Mouse (Mus musculus) left cerebral cortex, postnatal 10 days (tissue): Measurements from ENCODE around the gene Ankrd27. TPM values are rescaled to one million over a fixed set of nuclear protein-coding genes. Genes with fewer than 3 reads are reported as not detected.

Source experiments
- DNase-seq, 2 experiments: peaks; one replicate each; pipeline ENCODE4 v3.0.0; 2021 to 2022; ENCODE audit warnings: low spot score in 2 of 2, mixed read lengths in 1 of 2; ENCODE audit errors: extremely low spot score in 1 of 2
- intact Hi-C: fragments of 180-260 bp; cut with DNase I; formaldehyde crosslinking; loops from one replicate; pipeline ENCODE4 v1.15.1; 2025
- total RNA-seq, 2 experiments: library from RNA; stranded (reverse); gene quantifications; 2 replicates each; pipeline ENCODE4 v1.2.3; 2021

Ankrd27 gene
- total RNA-seq, 2 experiments from 2014 or later: 42.8 to 50.3 TPM

DNA sequence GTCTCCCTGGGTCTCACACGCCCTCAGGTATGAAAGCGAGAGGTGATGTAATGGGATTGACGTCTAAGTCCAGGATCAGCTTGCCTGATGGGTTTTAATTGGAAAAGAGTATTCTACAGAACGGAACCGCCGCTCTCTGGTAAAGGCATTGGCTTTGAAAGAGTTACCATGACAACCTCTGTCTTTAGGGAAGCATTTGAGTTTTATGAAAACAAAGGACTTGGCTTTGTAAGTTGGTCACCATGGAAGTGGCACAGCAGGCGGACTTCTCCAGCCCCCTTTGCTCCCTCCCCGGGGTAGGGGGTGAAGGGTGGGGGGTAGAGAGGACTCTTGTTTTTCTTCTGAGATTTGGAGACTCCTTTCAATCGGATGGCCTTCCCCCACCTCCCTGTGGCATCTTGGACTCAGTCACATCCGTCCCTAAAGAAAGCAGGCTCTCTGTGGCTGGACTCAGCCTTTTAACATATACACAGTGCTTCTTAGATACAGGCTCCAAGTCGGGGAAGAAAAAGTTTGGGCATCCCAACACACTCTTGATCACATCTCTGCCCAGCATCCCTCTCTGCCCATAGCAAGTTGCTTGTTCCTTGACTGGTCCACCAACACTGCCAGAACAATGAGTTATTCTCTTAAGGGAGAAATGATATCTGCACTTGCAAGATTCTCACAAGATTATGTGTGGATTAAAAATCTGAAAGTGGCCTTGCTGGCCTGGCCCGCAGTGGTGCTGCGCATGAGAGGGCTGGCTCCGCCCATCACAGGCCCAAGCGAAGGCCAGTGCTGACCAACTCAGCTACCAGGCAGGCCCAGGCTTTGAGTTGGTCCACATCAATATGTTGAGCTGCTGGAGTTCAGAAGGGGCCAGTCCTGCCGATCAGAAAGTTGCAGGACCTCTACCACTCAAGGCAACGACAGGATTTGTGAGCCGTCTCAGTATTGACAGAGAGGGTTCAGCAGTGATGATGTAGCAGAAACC is 82.3 kb downstream of the Ankrd27 start:
- peak in 1 of 2 experiments; percentile 42 for DNase-seq
- intact Hi-C loops: no loop called here

DNA sequence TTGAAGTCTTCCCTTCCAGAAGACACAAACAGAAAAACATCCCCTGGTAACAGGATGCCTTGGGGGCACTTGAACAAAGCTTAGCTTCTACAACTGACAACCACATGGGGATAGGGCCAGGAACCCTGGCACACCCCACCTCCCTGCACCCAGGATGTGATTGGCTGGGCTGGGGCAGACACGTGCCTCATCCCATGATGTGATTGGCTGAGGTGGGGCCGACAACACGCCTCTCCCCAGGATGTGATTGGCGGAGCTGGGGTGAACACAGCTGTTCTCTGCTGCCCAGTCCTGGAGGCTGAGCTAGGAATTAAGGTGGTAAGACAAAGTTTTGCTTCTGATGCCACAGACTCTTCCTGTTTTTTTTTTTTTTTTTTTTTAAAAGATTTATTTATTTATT is 92.9 kb downstream of the Ankrd27 start:
- no peak for DNase-seq
- intact Hi-C loops: no loop called here

DNA sequence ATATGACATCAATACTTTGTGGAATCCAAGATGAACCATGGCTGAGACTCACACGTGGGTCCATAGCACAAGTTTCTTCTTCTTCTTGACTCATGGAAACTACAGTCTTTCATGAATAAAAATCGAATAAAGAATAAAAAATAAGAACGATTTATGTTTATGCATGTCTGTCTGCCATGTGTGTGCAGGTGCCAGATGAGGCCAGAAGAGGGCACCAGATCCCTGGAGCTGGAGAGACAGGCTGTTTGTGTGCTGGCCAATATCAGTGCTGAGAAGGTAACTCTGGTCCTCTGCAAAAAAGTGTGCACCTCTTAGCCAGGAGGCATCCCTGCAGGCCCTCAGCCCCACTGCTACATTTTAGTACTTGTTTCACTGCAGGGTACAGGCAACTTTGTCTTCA is 95.5 kb downstream of the Ankrd27 start:
- intact Hi-C loops: no loop called here
- DNase-seq: no peak

DNA sequence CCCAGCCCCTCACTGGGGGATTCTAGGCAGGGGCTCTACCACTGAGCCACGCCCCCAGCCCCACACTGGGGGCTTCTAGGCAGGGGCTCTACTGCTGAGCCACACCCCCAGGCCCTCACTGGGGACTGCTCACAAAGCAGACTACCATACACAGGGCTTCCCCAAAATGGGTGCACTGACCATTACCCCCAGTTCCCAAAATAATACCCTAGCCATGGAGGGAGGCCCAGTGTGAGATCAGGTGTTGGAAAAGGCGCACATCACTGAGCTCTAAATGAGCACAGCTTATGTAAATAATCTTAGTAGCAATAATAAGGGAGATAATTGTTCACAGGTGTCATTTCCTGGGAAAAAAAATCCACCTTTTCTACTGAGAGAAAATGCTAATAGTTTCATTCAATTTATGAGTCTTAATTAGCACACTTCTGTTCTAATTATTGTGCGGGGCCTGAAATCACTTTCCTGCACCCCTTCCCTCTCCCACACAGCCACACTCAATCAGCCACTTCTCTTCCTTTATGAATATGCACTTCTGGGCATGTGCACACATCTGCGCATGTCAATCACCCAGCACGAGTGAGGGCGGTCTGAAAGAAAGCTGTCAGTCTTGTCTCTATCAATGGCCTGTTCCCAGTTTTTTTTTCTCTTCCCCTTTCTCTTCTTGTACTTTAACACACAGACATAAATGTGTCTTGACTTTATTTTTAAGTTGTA is 97.5 kb downstream of the Ankrd27 start:
- intact Hi-C loops: no loop called here
- no peak for DNase-seq

DNA sequence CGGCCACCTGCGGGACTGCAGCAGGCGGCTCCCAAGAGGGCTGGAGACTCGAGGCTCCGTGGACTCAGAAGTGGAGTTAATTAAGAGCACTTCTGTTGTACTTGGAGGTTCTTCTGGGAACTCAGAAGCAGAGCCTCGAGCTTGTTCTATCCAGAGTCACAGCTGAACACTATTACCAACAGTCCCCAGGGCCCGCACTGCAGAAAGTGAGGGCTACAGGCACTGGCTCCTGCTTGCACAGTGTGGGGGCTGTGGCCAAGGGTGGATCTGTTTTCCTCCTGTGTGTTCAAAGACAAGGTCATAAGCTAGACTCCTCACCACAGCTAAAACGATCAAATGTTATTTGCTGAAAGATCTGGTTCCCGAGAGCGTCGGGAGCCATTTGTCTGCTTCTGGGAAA is 100.2 kb downstream of the Ankrd27 start:
- no peak for DNase-seq
- intact Hi-C loops: loop anchor here (5.0 kb wide), 1 partner anchor 66 kb away; the partner anchor contains the start of gene Dpy19l3

DNA sequence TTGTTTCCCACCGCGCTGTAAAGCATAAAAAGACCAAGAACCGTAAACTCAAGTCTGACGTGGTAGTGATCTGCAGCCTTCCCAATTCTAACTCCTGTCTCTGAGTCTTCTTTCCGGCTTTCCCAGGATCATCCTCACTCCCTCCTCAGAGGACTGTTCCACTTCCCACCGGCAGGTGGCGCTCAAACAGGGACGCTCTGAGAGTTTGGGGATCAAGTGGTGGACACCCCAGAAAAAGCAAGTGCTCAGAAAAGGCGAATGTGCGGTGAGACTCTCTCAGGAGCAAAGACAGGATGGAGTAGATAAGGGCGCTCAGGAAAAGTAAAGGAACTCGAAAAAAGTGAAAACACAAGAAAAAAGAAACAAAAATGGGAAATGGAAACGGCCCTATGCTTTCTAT is 100.7 kb downstream of the Ankrd27 start:
- intact Hi-C loops: loop anchor here (5.0 kb wide), 1 partner anchor 66 kb away; the partner anchor contains the start of gene Dpy19l3

DNA sequence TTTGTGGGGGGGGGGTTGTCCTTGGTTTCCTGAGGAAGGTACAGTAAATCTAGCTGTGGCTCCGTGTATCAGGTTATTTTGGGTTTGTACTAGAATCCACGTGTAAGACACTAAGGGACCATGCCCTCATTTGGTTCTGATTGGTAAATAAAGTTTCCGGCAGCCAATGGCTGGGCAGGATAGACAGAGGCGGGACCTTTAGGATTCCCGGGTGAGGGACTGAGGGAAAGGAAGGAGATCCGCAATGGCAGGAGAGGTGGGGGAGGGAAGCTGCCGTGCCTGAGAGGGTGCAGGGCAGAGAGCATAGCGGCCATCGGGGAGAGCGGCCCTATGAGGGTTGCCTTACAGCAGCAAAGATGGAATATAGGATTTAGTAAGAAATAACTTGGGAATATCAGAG is 101.2 kb downstream of the Ankrd27 start:
- intact Hi-C loops: loop anchor here (5.0 kb wide), 1 partner anchor 65 kb away; the partner anchor contains the start of gene Dpy19l3
- peak in 1 of 2 experiments; percentile 48 for DNase-seq

More for the DNA sequence above, 100.7 kb downstream of the Ankrd27 start:
- DNase-seq: peak in 1 of 2 experiments; percentile 52

DNA sequence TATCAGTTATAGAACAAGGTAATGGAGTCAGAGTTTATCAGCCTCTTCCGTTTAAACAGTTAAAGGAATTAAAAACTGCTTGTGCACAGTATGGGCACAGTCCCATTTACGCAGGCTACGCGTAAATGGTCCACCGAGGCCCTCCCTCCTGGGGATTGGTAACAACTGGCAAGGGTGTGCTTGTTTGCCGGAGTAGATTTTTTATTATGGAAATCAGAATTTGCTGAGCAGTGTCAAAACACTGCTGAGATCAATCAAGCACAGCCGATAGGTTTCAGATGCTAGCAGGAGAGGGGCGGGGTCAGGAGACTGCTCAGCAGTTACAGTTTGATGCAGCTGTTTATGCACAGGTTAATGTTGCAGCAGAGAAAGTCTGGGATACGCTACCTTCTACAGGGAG is 102.2 kb downstream of the Ankrd27 start:
- intact Hi-C loops: loop anchor here (5.0 kb wide), 1 partner anchor 64 kb away; the partner anchor contains the start of gene Dpy19l3
- DNase-seq: no peak

Other genes with a start within 250 kb of the Ankrd27 start
- 10 to 100 TPM in 1 of 2 experiments, 1 to 10 TPM in 1; 8.7 to 10.6 TPM for gene Faap24, start 189.4 kb upstream of the Ankrd27 start, total RNA-seq
- gene Cep89, start 189.2 kb upstream of the Ankrd27 start, total RNA-seq: 10 to 100 TPM; 21.5 to 24.7 TPM
- not detected for gene Slc7a9, start 137.4 kb upstream of the Ankrd27 start, total RNA-seq
- gene Tdrd12, start 48.5 kb upstream of the Ankrd27 start, total RNA-seq: under 1 TPM; 0.63 to 0.79 TPM
- gene Nudt19, start 29.9 kb upstream of the Ankrd27 start, total RNA-seq: 10 to 100 TPM; 66.7 to 81.4 TPM
- gene Rgs9bp, start 662 bp upstream of the Ankrd27 start, total RNA-seq: 1 to 10 TPM; 1.7 to 3.2 TPM
- 10 to 100 TPM; 91.7 to 94.7 TPM for gene Pdcd5, start 61.3 kb downstream of the Ankrd27 start, total RNA-seq
- gene Dpy19l3, start 168.2 kb downstream of the Ankrd27 start, total RNA-seq: 10 to 100 TPM; 61.9 to 63.1 TPM
- 10 to 100 TPM; 29.3 to 32.4 TPM for gene Zfp507, start 216.8 kb downstream of the Ankrd27 start, total RNA-seq